Mouse (Mus musculus) telencephalon, adult 2 months (tissue): ENCODE results near the gene Rpp25l.
"Not testable (repeated sequence)": the region's sequence is repeated elsewhere in the genome, so short reads cannot be mapped to it uniquely, and the experiment has no call there.

ENCODE experiments used
- DNase-seq: peaks from one replicate; pipeline ENCODE4 v3.0.0-alpha.2; 2011; ENCODE audit warnings: low read depth, low spot score

Gene Rpp25l

DNA sequence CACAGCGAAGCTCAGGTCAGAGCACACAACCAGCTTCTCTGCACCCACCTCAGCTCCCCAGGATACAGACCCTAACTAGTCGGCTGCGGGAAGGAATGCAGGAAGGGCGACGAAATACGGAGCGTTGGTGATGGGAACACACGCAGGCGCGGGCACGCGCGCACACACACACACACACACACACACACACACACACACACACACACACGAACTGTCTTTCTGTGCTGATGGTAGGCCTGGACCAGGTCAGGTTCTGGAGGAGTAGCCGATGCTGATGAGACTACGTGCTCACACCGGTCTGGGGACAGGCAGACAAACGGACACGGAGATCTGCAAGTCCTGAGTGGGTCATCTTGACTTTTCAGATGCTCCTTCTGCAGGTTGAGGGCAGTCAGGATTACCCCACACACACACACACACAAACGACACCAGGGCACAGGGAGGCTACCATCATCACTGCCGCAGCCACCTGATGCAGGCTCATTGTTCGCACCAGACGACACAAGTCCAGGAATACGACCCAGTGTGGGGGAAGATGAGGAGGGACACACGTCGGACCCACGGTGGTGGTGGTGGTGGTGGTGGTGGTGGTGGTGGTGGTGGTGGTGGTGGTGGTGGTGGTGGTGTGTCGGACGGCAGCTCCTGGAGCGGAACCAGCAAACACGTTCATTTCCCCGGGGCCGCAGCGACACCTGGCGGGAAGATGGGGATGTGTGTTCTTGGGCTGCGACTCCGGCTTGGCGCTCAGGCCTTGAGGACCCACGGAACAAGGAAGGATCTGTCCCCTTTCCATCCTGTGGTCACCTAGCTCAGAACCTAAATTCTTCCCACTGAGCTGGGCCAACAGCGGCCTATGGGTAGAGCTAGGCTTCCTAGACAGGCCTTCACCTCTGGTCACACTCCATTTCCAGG, 16.1 kb downstream of the Rpp25l start, which contains the start of gene Cntfr:
TSS of gene Cntfr (minus strand) at position 160 of the 912 bp plus-strand sequence.
- DNase-seq: not testable (repeated sequence)

DNA sequence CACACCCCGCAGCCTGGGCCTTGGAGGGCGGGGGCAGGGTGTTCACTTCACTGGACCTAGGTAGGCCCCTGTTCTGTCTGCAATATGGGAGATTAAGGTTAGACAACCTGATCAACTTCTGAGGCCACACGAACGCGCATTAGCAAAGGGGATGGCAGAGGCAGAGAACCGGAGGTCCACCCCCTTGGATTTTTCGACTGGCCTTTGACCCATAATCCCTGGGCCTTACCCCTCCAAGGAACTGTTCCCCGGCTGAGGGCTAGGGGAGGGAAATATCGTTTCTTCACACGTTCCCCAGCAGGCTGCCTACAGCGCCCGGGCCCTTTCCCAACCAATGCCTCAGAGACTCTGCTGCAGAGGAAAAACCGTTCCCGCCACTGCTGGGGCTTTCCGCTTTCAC, 16.9 kb downstream of the Rpp25l start:
- DNase-seq: not testable (repeated sequence)

DNA sequence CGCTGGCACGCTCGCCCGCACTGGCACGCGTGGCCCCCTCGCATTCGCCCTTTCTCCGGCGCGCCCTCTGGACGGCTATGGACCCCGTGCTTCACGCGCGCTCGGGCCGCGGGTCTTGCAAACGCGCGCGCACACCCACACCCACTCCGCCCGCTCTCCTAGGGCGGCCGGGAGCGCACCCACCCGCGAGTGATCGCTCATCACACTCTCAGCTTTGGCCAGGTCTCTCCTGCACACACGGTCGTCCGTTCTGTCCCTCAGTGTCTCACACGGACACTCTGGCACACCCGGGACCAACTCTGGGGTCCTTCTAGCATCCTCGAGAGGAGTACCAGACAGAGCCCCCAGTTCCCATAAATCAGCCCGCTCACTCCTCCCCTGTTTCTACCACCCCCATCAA, 17.5 kb downstream of the Rpp25l start:
- DNase-seq: not testable (repeated sequence)

- DNase-seq: not testable (repeated sequence)
Observed at GRCm38 (mm10) chr4:41693511-41693910, 19.8 kb downstream of the Rpp25l start.

DNA sequence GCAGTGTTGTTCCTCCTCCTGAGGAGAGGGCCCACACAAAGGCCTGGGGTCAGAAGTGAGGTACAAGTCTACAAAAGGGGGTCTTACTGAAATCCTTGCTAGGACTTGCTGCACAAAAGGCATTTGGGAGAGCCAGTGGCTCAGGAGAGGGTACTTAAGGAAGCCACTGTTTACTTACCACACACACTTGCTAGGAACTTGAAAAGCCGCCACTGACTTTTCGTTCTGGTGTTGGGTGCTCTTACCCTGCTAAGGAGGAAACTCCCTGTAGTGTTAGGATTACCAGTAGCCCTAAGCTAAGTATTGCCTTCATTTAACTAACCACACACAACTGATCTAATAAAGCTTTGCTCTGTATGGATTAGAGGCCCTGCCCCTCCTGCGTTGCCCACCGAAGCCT, 23.3 kb downstream of the Rpp25l start:
- not testable (repeated sequence) for DNase-seq

DNA sequence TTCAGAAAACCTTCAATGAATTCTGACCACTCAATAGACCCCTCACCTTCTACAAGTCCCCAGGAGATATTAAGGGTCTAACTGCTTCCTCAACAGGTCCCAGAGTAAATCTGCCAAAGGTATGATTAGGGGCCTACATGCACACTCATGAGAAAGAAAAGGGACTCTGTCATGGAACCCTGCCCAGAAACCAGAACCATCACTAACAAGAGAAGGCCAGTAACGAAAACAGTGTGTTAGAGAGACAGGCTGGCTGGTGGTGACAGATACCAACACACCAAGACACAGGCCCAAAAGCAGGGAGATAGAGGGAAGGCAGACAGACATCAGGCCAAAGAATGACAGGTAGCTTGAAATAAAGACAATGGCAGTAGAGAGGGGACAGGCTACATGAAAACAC, 24.8 kb downstream of the Rpp25l start:
- not testable (repeated sequence) for DNase-seq

- not testable (repeated sequence) for DNase-seq
Observed at GRCm38 (mm10) chr4:41685882-41686492, 27.3 kb downstream of the Rpp25l start.

DNA sequence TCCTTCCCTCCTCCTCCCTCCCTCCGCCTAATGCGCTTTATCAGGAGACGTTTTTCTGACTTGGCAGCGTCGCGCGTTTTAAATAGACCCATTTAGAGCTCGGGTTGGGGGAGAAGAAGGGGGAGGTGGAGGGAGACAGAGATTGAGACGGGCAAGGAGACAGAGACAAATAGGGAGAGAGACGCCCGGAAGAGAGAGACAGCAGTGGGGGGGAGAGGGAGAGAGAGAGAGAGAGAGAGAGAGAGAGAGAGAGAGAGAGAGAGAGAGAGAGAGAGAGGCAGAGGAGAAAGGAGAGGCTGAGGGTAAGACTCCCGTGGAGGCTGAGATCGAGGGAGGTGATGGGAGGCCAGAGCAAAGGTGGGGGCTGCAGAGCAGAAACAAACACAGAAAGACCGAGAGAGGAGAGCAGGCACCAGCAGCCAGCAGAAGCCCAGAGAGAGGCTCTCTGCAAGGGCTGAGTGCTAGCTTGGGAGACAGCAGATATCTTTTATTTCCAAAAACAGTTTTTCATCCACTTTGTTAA, 28.3 kb downstream of the Rpp25l start:
- not testable (repeated sequence) for DNase-seq

GRCm38 (mm10) chr4:41684131-41684930, 29.0 kb downstream of the Rpp25l start:
- not testable (repeated sequence) for DNase-seq

DNA sequence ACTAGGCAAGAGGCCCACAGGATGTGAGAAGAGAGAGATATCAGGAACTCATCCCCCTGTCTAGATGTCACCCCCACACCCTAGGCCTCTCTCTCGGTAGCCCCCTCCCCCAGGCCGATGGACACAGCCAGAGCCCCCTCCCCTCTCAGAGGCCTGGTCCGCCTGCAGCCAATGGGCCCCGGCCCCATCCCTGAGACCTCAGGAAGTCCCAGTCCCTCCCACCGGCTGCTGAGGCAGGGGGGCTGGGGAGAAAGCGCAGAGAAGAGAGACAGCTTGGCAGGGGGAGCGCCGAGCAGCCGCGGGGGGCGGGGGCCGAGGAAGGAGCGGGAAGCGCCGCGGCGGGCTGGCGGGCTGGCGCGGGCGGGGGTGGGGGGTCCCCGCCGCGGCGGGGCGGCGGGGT, 30.0 kb downstream of the Rpp25l start:
- DNase-seq: not testable (repeated sequence)

GRCm38 (mm10) chr4:41682789-41683188, 30.5 kb downstream of the Rpp25l start:
- DNase-seq: no peak

DNA sequence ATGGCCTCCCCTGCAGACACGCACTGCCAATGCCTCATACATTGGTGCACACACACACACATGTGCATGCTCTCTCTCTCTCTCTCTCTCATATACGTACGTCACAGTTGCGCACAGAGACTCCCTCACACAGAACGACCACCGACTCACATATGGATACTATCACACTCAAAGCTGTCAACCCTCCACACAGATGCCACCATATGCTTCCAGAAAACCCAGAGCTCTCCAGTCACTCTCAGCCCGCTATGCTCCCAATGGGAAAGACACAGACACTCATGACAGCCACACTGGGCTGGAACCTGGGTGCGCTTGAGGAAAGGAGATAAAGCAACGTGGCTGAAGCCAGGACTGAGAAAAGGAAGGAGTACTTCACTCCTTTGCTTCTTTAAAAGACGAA, 31.4 kb downstream of the Rpp25l start:
- DNase-seq: no peak

DNA sequence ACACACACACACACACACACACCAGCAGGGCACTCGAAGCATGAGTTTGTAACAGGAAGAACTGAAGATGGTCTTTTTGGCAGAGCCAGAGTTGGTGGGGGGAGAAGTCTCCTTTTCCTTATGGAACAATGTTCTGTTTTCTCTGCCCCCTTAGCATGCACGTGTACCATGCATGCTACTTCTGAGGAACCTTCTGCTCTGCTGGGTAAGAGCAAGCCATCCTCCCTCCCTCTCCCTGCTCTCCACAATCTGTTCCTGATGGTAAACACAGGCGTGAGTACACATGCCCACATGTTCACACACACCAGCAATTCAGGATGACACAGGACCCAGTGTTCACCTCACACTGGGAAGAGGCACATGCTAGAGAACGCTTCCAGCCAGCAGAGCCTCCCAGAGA, 32.2 kb downstream of the Rpp25l start:
- DNase-seq: peak; percentile 73

DNA sequence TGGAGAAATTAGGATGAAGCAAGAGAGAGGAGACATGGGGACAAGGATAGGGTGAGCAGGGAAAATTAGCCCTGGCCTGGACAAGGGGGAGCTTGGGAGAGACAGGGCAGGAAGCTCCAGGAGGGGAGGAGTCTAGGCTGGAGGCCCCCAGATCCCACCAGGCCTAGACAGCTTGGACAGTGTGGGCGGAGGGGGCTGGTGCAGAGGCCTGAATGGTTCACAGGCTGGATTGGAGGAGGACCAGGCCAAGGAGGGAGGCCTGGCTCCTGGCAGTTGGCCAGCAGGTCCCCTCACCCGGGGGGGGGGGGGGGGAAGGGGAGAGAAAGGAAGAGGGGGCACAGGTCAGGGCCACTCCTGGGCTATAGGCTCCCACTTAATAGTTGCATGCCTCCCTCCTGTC, 34.0 kb downstream of the Rpp25l start:
- no peak for DNase-seq

GRCm38 (mm10) chr4:41678863-41679262, 34.5 kb downstream of the Rpp25l start:
- DNase-seq: no peak

DNA sequence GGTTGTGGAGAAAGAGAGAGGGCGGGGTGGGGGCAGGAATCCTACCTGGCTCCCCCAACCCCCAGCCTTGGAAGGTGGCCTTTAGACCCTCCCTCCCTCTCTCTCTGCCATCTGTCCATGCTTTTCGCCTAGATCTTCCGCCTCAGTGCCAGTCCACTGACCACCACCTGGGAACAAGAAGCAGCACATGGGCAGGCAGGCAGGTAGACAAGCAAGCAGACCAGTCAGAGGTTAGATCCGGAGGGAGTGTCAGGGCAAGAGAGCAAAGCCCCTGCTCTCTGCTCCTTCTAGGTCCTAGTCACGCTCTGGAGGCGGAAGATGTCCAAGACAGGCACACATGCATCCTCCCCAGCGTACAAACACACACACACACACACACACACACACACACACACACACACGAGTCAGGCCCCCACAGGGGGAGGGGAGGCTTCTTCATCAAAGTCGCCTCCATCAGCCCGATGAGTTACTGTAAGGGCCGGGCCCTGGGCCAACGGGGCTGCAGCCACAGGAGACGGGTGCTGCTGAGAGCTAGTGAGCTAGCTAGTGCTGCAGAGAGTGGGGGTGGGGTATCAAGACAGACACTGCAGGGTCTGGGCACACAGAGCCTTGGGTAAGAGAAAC, 36.2 kb downstream of the Rpp25l start:
- DNase-seq: no peak

GRCm38 (mm10) chr4:41676248-41677005, 36.9 kb downstream of the Rpp25l start:
- DNase-seq: no peak

GRCm38 (mm10) chr4:41673186-41673585, 40.1 kb downstream of the Rpp25l start:
- no peak for DNase-seq

DNA sequence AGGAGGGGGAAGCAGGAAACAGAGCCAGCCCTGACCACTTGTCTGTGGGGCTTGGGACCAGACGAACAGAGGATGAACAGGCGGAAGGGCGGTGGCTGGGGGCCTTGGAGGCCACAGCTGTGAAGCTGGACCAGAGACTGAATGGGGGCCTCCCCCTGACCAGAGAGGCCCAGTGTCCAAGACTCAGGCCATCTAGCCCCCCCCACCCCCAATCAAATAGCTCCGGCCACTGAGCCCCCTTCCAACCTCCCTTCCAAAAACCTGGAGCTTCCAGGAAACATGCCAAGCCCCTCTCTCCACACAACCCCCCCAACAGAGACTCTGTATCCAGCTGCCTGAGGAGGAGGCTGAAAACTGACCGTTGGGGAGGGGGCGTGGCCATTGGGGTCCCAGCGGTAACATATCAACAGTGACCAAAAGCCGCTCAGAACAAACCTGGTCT, 40.8 kb downstream of the Rpp25l start:
- no peak for DNase-seq

DNA sequence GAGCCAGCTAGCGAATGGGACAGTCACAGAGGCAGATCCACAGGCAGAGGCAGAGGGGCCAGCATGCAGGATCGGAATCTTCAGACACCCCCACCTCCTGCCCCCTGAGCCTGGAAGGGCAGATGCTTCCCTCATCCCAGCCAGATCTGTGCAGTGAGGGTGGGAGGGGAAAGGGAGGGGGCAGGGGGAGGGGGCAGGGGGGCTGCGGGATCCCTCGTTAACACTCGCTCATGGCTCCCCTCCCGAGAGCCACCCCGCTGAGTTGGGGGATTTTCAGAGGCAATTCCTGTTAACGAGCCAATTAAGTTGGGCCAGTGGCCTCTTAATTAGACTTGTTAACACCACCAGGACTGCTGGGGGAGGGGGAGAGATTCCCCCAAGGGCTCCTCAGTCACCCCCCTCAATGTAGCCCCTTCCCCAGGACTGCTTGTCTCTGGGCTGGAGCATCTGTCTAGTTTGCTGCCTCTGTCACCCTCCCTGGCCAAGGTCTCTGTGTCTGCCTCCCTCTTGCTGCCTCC, 41.3 kb downstream of the Rpp25l start:
- DNase-seq: no peak
